ENCODE assay signal across 8 mouse cellular contexts in the genomic region with DNA sequence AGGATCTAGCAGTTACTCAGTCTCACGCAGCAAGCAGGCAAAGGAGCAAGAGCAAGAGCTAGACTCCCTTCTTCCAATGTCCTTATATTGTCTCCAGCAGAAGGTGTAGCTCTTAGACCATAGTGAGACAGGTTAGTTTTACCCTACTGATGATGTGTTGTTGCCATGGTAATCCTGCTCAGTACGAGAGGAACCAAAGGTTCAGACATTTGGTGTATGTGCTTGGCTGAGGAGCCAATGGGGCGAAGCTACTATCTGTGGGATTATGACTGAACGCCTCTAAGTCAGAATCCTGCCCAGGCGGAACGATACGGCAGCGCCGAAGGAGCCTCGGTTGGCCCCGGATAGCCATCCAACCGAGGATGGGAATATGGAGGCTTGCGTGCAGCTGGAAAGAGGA. TPM values are rescaled to one million over a fixed set of nuclear protein-coding genes. Genes with fewer than 3 reads are reported as not detected.
DNase-seq lines count a peak whose midpoint lies in the region; ATAC-seq and TF ChIP-seq lines count a peak whose summit lies in the region.
"Not testable (repeated sequence)": the region's sequence is repeated elsewhere in the genome, so short reads cannot be mapped to it uniquely, and the experiment has no call there.

No protein-coding gene starts in this region.

- TF ChIP-seq EP300 in stomach, postnatal 0 days (optimal IDR thresholded peaks at IDR 0.05), result not testable (repeated sequence)

- not testable (repeated sequence) for H3K27me3 ChIP-seq in forebrain, embryonic 16.5 days (replicated peaks; ENCODE audit: control insufficient read depth, insufficient read depth, low read length); liver, embryonic 13.5 days; stomach, postnatal 0 days (ENCODE audit: control insufficient read depth, insufficient read depth, low read length)

- intact Hi-C loops in heart, postnatal 14 days (cut with DNase I), result loop anchor here (10.0 kb wide), 1 partner anchor 439 kb away; no protein-coding TSS in a partner anchor

- not testable (repeated sequence) for H3K4me1 ChIP-seq in forebrain, embryonic 16.5 days (replicated peaks; ENCODE audit: control insufficient read depth, insufficient read depth, low read length); liver, embryonic 13.5 days (replicated peaks); stomach, postnatal 0 days (replicated peaks; ENCODE audit: control insufficient read depth, insufficient read depth)

- not testable (repeated sequence) for H3K27ac ChIP-seq in forebrain, embryonic 16.5 days (ENCODE audit: low read length); liver, embryonic 13.5 days; stomach, postnatal 0 days (replicated peaks)

- H3K9me3 ChIP-seq in forebrain, embryonic 16.5 days (ENCODE audit: control insufficient read depth, low read length); liver, embryonic 13.5 days (replicated peaks); stomach, postnatal 0 days (ENCODE audit: control insufficient read depth, low read length): not testable (repeated sequence)

- H3K4me3 ChIP-seq in forebrain, embryonic 16.5 days (replicated peaks; ENCODE audit: low read length); liver, embryonic 13.5 days (replicated peaks); stomach, postnatal 0 days (ENCODE audit: low read depth, low read length): not testable (repeated sequence)

- not testable (repeated sequence) for H3K9ac ChIP-seq in forebrain, embryonic 16.5 days (replicated peaks; ENCODE audit: low read depth, low read length); liver, embryonic 13.5 days; stomach, postnatal 0 days (ENCODE audit: low read length)

- peak; percentile 73 for DNase-seq in CD4-positive, CD25-positive, alpha-beta regulatory T cell, adult 2 months (ENCODE audit: low read depth, low spot score)
- peak; percentile 92 to 95 for DNase-seq in heart, postnatal 14 days
- DNase-seq in kidney, postnatal 36 days, result peak; percentile 80 to 86
- DNase-seq in liver, embryonic 13.5 days, result peak; percentile 89
- DNase-seq in neural tube, embryonic 10.5 days (ENCODE audit: extremely low spot score, low spot score), result peak; percentile 55
- peak; percentile 41 for DNase-seq in stomach, postnatal 0 days (ENCODE audit: low spot score)

- whole genome bisulfite sequencing in forebrain, embryonic 16.5 days, result 87% methylated on average over 13 of the region's 13 CpGs
- WGBS in liver, embryonic 13.5 days (ENCODE audit: insufficient replicate concordance), result 60% methylated on average over 13 of the region's 13 CpGs
- WGBS in stomach, postnatal 0 days, result 84% methylated on average over 12 of the region's 13 CpGs

- TF ChIP-seq CTCF in stomach, postnatal 0 days (IDR thresholded peaks at IDR 0.05; ENCODE audit: low read depth), result not testable (repeated sequence)

- not testable (repeated sequence) for H3K4me2 ChIP-seq in forebrain, embryonic 16.5 days (ENCODE audit: low read length); liver, embryonic 13.5 days; stomach, postnatal 0 days (replicated peaks; ENCODE audit: low read depth)

- ATAC-seq in cerebellum, adult (ENCODE audit: insufficient number of reproducible peaks, low FRiP score, low TSS enrichment), result peak; percentile 91
- peak; percentile 100 for ATAC-seq in forebrain, embryonic 16.5 days
- ATAC-seq in liver, embryonic 13.5 days (ENCODE audit: low read depth), result peak; percentile 100
- ATAC-seq in stomach, postnatal 0 days (ENCODE audit: low FRiP score, low TSS enrichment), result peak; percentile 100

- not testable (repeated sequence) for H3K36me3 ChIP-seq in forebrain, embryonic 16.5 days (ENCODE audit: control insufficient read depth, insufficient read depth); liver, embryonic 13.5 days; stomach, postnatal 0 days (ENCODE audit: control insufficient read depth, insufficient read depth, low read length)

RNA-seq across cellular contexts. Expression of a gene that starts 38.9 kb away (rescaled TPM):
- polyA plus RNA-seq in forebrain, embryonic 16.5 days (2015; fragmentation: Nextera tagmentation; extraction: Ambion mirVana), result 0.77 and 1.3 TPM in 2 replicates
- total RNA-seq in heart, postnatal 14 days (2021), result 1,000 to 10,000 TPM; 1,141 to 1,154 TPM
- 1.7 and 2.1 TPM in 2 replicates for polyA plus RNA-seq in liver, embryonic 13.5 days (2015; fragmentation: Nextera tagmentation; extraction: Ambion mirVana)
- 9.6 and 9.8 TPM in 2 replicates for polyA plus RNA-seq in stomach, postnatal 0 days (2015; fragmentation: Nextera tagmentation; extraction: Ambion mirVana)

RNA-seq across cellular contexts. Expression of a gene that starts 39.1 kb away (rescaled TPM):
- 110 and 142 TPM in 2 replicates for polyA plus RNA-seq in forebrain, embryonic 16.5 days (2015; fragmentation: Nextera tagmentation; extraction: Ambion mirVana)
- 100 to 1,000 TPM; 728 to 823 TPM for total RNA-seq in heart, postnatal 14 days (2021)
- polyA plus RNA-seq in liver, embryonic 13.5 days (2015; fragmentation: Nextera tagmentation; extraction: Ambion mirVana), result 237 and 258 TPM in 2 replicates
- polyA plus RNA-seq in stomach, postnatal 0 days (2015; fragmentation: Nextera tagmentation; extraction: Ambion mirVana), result 497 and 534 TPM in 2 replicates

Comparison
In these comparisons a context has a peak if more than half of its experiments do, and no peak if none do; other contexts are left out.
1. DNase-seq: peak in every context shown above with its lines; median percentile 94 in heart, postnatal 14 days; 89 in liver, embryonic 13.5 days; 83 in kidney, postnatal 36 days; 73 in CD4-positive, CD25-positive, alpha-beta regulatory T cell, adult 2 months; 55 in neural tube, embryonic 10.5 days; 41 in stomach, postnatal 0 days.